Mouse (Mus musculus): ENCODE results near the gene Camkmt. TPM values are rescaled to one million over a fixed set of nuclear protein-coding genes. Genes with fewer than 3 reads are reported as not detected.

Gene Camkmt
- polyA plus RNA-seq, 1 experiment from 2014 or later, result 12.1 TPM

DNA sequence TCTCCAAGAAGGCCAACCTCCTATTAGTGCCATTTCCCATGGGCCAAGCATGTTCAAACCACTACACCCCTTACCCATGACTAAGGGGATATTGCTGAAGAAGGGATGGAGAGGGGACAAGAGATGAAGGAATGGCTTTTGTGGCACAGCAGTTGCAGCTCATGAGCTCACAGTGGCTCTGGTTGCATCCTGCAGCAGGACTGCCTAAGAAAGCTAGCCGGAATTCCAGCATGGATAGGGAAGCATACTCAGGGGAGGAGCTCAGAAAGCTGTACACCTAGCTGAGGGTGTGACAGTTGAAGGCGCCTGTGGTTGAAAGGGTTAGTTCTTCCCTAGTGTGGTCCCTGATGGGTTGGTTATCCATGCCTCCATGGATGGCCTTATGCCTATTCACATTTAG lies 78.4 kb downstream of the Camkmt start:
- ATAC-seq (ENCODE audit: insufficient read depth, low FRiP score, low TSS enrichment) (no peak), DNase-seq (ENCODE audit: low spot score) (no peak)
- H3K27ac ChIP-seq (ENCODE audit: low read depth, low read length), result no peak overlapping the region
- no peaks in the 10 kb centered on the region for H3K36me3 ChIP-seq (ENCODE audit: control insufficient read depth, insufficient read depth, low read length)
- H3K4me3 ChIP-seq (ENCODE audit: low read depth, low read length), result no peak overlapping the region
- H3K9ac ChIP-seq (ENCODE audit: low read length), result no peak overlapping the region
- no peaks in the 10 kb centered on the region for H3K27me3 ChIP-seq (ENCODE audit: control insufficient read depth, insufficient read depth, low read length)
- no peaks in the 10 kb centered on the region for H3K9me3 ChIP-seq (ENCODE audit: control insufficient read depth, low read length)
- no peak overlapping the region for H3K4me2 ChIP-seq (ENCODE audit: low read depth)
- 98% methylated on average over 2 of the region's 2 CpGs for WGBS
- no peaks in the 10 kb centered on the region for H3K4me1 ChIP-seq (ENCODE audit: control insufficient read depth, insufficient read depth, low read length)

DNA sequence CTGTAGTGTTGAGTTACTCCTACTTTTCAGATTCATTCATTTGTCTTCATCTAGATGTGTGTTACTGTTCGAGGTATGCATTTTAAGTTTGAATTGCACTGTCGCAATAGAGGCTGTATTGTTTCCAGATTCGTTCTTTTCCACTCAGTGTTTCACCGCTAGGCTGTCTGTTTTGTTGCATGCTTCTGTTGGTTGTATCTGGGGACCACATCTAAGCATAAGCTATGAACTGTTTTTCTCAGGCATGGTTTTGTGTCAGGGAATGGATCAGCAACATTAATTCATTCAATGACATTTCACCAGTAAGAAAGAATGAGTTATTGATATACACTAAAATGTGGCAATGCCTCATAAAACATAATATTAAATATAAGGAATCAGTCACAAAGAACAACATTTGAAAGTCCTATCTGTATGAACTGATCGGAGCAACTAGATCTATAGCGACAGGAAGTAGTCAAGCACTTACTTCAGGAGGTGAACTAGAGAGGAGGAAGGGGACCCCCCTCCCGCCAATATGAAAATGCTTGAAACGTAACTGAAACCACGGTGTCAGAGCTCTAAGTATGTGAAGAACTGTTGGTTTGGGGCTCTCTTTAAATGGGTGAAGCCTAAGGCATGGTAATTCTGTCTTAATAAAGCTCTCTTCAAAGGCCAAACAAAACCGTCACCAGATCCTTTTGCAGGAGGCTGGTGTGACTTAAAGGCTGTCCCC lies 80.3 kb downstream of the Camkmt start:
- DNase-seq (ENCODE audit: low spot score), result no peak
- 79% methylated on average over 10 of the region's 10 CpGs for WGBS
- H3K4me3 ChIP-seq (ENCODE audit: low read depth, low read length), result no peak overlapping the region

DNA sequence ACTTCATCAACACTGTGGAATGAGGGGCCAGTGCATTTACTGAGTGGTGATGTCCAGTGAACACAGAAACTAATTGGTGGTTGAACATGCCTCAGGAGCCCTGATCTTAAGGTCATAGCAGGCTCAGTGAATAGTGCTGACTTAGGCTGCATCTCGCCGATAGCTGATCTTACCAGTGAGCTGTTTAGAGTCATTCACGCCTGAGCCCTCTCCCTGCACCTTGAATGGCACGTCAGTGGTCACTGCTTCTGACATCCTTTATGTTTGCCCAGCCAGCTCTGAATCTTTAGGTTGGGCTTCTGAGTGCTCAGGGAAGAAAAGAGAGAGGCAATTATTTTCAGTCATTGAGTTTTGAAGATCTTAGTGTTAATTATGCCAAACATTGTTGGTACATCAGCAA lies 81.6 kb downstream of the Camkmt start:
- 41% methylated on average over 4 of the region's 4 CpGs for WGBS
- no peak for DNase-seq (ENCODE audit: low spot score)
- Histone ChIP-seq H3K36me3 (ENCODE audit: control insufficient read depth, insufficient read depth, low read length) (no peaks in the 10 kb centered on the region), H3K4me2 (ENCODE audit: low read depth) (no peak overlapping the region), H3K27ac (ENCODE audit: low read depth, low read length) (no peak overlapping the region), H3K4me3 (ENCODE audit: low read depth, low read length) (no peak overlapping the region), H3K4me1 (ENCODE audit: control insufficient read depth, insufficient read depth, low read length) (no peaks in the 10 kb centered on the region), H3K9me3 (ENCODE audit: control insufficient read depth, low read length) (no peaks in the 10 kb centered on the region), H3K27me3 (ENCODE audit: control insufficient read depth, insufficient read depth, low read length) (no peaks in the 10 kb centered on the region), H3K9ac (ENCODE audit: low read length) (no peak overlapping the region)
- no peak for ATAC-seq (ENCODE audit: insufficient read depth, low FRiP score, low TSS enrichment)

More for the DNA sequence above, 80.3 kb downstream of the Camkmt start:
- Histone ChIP-seq H3K36me3 (ENCODE audit: control insufficient read depth, insufficient read depth, low read length) (no peaks in the 10 kb centered on the region), H3K27ac (ENCODE audit: low read depth, low read length) (no peak overlapping the region), H3K27me3 (ENCODE audit: control insufficient read depth, insufficient read depth, low read length) (no peaks in the 10 kb centered on the region), H3K4me2 (ENCODE audit: low read depth) (no peak overlapping the region), H3K9me3 (ENCODE audit: control insufficient read depth, low read length) (no peaks in the 10 kb centered on the region), H3K4me1 (ENCODE audit: control insufficient read depth, insufficient read depth, low read length) (no peaks in the 10 kb centered on the region), H3K9ac (ENCODE audit: low read length) (no peak overlapping the region)
- ATAC-seq (ENCODE audit: insufficient read depth, low FRiP score, low TSS enrichment), result no peak

DNA sequence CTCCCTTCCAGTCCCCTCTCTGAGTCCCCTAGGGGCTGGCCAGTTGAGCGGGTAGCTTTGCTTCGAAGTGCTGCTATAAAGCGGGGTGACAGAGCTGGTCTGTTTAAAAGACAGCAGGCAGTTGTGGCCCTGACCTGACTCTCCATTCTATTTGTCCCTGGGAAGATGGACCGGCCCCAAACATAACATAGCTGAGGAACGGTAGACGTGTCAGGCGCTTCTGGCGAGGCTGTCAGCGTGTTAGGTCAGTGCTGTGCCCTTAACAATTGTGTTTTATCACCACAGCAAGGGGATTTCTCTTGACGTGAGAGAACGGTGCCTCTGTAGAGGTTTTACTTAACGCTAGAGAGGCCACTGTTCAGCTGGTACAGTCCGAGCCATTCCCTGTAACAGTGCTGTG lies 86.9 kb downstream of the Camkmt start:
- WGBS, result 53% methylated on average over 13 of the region's 13 CpGs
- no peak for ATAC-seq (ENCODE audit: insufficient read depth, low FRiP score, low TSS enrichment)

DNA sequence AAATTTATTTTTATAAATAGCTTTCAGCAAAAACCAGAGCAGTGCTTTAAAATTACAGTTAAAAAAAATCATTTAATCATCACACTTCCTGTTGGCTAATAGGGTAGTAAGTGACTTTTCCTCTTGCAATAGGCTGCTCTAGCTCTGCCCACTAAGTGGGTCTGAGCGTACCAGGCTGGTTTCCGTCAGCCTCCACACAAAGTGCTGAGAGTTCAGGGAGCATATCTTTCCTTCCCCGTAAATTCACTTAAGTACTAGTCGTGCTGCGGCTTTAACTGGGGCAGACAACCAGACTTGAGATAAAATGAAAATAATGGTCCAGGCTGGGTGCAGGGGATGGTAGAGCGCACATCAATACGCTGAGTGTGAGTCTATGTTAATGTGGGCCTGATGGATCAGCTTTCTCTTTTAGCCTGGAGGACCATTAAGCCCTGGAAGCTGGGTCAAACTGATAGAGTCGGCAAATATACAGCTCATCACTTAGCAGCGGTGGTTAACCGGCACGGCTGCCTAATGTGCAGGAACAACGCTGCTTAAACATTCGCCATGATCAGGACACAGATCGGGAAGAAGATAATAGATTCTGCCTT lies 90.2 kb downstream of the Camkmt start:
- no peak overlapping the region for H3K4me3 ChIP-seq (ENCODE audit: low read depth, low read length)
- no peaks in the 10 kb centered on the region for H3K36me3 ChIP-seq (ENCODE audit: control insufficient read depth, insufficient read depth, low read length)
- no peaks in the 10 kb centered on the region for H3K27me3 ChIP-seq (ENCODE audit: control insufficient read depth, insufficient read depth, low read length)
- DNase-seq (ENCODE audit: low spot score) (peak; percentile 26), ATAC-seq (ENCODE audit: insufficient read depth, low FRiP score, low TSS enrichment) (no peak; the same call in 1 of the 2 replicates)
- no peak overlapping the region for H3K9ac ChIP-seq (ENCODE audit: low read length)
- no peak overlapping the region for H3K4me2 ChIP-seq (ENCODE audit: low read depth)
- H3K27ac ChIP-seq (ENCODE audit: low read depth, low read length), result no peak overlapping the region
- H3K9me3 ChIP-seq (ENCODE audit: control insufficient read depth, low read length), result no peaks in the 10 kb centered on the region
- no peaks in the 10 kb centered on the region for H3K4me1 ChIP-seq (ENCODE audit: control insufficient read depth, insufficient read depth, low read length)
- WGBS, result 51% methylated on average over 14 of the region's 14 CpGs

More for the DNA sequence above, 86.9 kb downstream of the Camkmt start:
- H3K27ac ChIP-seq (ENCODE audit: low read depth, low read length), result no peak overlapping the region
- no peaks in the 10 kb centered on the region for H3K9me3 ChIP-seq (ENCODE audit: control insufficient read depth, low read length)
- H3K9ac ChIP-seq (ENCODE audit: low read length), result no peak overlapping the region
- H3K27me3 ChIP-seq (ENCODE audit: control insufficient read depth, insufficient read depth, low read length), result no peaks in the 10 kb centered on the region
- H3K4me1 ChIP-seq (ENCODE audit: control insufficient read depth, insufficient read depth, low read length), result no peaks in the 10 kb centered on the region
- H3K4me2 ChIP-seq (ENCODE audit: low read depth), result no peak overlapping the region
- no peak overlapping the region for H3K4me3 ChIP-seq (ENCODE audit: low read depth, low read length)
- DNase-seq (ENCODE audit: low spot score), result no peak
- no peaks in the 10 kb centered on the region for H3K36me3 ChIP-seq (ENCODE audit: control insufficient read depth, insufficient read depth, low read length)

DNA sequence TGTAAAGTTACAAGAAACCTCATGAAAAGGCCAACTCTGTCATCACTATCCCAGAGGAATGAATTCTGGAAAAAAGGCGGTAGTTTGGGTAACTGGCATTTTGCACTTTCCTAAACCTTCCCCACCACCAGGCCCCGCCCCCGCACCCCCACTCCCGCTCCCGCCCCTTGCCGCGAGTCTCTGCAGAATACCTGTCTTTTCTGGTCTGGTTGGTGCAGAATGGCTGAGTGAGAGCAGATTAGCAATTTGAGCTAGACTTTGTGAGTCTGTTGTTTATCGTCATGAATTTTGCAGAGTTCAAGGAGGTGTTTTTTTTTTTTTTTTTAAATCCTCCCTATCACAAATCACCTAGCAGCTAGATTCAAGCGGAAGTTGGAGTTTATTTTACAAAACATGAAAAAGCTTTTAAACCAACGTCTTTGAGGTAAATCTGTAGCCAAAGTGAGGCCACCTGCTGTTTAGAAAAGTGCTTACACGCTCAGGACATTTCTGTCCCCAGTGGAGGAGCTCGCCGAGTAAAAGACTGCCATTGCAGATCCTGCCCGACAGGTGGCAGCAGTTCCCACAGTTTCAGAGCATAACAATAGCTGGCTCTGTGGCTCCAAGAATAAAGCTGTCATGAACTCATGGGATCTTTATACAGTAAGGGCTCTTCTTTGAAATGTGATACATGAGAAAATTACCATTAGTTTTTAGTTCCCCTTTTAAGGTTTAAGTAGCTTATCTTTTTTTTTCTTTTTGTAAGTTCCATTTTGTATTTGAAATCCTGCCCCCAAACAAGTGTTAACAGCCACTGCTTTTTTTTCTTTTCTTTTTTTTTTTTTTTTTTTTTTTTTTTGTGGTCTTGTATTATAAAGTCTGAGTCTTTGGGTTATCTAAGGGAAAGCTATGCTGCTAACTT lies 99.1 kb downstream of the Camkmt start:
- Histone ChIP-seq H3K9ac (ENCODE audit: low read length) (no peak overlapping the region), H3K4me1 (ENCODE audit: control insufficient read depth, insufficient read depth, low read length) (no peaks in the 10 kb centered on the region), H3K36me3 (ENCODE audit: control insufficient read depth, insufficient read depth, low read length) (no peaks in the 10 kb centered on the region), H3K27me3 (ENCODE audit: control insufficient read depth, insufficient read depth, low read length) (no peaks in the 10 kb centered on the region), H3K4me2 (ENCODE audit: low read depth) (no peak overlapping the region), H3K27ac (ENCODE audit: low read depth, low read length) (no peak overlapping the region), H3K4me3 (ENCODE audit: low read depth, low read length) (no peak overlapping the region), H3K9me3 (ENCODE audit: control insufficient read depth, low read length) (no peaks in the 10 kb centered on the region)
- DNase-seq (ENCODE audit: low spot score), result peak; percentile 88
- WGBS, result 5% methylated on average over 14 of the region's 14 CpGs
- ATAC-seq (ENCODE audit: insufficient read depth, low FRiP score, low TSS enrichment), result peak; percentile 65; the same call in 1 of the 2 replicates

DNA sequence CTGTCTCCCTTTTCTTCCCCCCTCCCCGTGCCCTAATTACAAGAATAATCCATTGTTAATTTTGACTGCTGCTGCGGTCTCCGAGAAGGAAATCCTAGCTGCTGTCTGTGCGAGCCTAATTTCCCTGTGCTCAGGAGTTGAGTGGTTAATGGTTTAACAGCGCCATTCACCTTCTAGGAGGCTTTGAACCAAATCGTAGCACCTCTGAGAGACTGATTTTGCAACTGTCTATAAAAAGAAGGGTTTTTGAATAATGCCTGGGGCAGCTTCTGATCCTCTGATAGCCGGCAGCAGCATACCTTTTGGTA lies 99.7 kb downstream of the Camkmt start:
- Histone ChIP-seq H3K9me3 (ENCODE audit: control insufficient read depth, low read length) (no peaks in the 10 kb centered on the region), H3K27me3 (ENCODE audit: control insufficient read depth, insufficient read depth, low read length) (no peaks in the 10 kb centered on the region), H3K36me3 (ENCODE audit: control insufficient read depth, insufficient read depth, low read length) (no peaks in the 10 kb centered on the region), H3K4me3 (ENCODE audit: low read depth, low read length) (no peak overlapping the region), H3K4me2 (ENCODE audit: low read depth) (no peak overlapping the region), H3K9ac (ENCODE audit: low read length) (no peak overlapping the region), H3K27ac (ENCODE audit: low read depth, low read length) (no peak overlapping the region), H3K4me1 (ENCODE audit: control insufficient read depth, insufficient read depth, low read length) (no peaks in the 10 kb centered on the region)
- DNase-seq (ENCODE audit: low spot score) (no peak), ATAC-seq (ENCODE audit: insufficient read depth, low FRiP score, low TSS enrichment) (no peak)
- WGBS, result 7% methylated on average over 7 of the region's 7 CpGs

DNA sequence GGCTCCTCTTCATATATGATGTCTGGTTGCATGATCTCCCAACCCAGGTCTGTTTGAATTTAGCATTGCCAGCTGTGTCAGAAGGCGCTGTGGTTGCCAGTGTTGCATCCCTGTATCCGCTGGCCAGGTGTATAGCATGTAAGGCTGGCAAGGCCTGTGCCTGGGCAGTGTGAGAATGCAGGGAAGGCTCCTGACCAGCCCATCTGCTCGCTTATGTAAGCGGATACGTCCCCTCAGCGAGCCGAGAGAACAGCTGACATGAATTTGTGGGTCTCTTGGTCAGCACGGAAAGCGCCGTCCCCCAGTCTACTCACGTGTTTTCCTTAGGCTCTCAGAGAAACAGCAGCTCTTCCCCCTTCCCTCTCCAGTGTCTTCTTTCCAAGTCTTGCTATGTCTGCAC lies 102.9 kb downstream of the Camkmt start:
- WGBS, result 83% methylated on average over 11 of the region's 11 CpGs
- Histone ChIP-seq H3K9me3 (ENCODE audit: control insufficient read depth, low read length) (no peaks in the 10 kb centered on the region), H3K4me2 (ENCODE audit: low read depth) (no peak overlapping the region), H3K36me3 (ENCODE audit: control insufficient read depth, insufficient read depth, low read length) (no peaks in the 10 kb centered on the region), H3K9ac (ENCODE audit: low read length) (no peak overlapping the region), H3K4me1 (ENCODE audit: control insufficient read depth, insufficient read depth, low read length) (no peaks in the 10 kb centered on the region), H3K4me3 (ENCODE audit: low read depth, low read length) (no peak overlapping the region), H3K27ac (ENCODE audit: low read depth, low read length) (no peak overlapping the region), H3K27me3 (ENCODE audit: control insufficient read depth, insufficient read depth, low read length) (no peaks in the 10 kb centered on the region)
- no peak for DNase-seq (ENCODE audit: low spot score)
- no peak for ATAC-seq (ENCODE audit: insufficient read depth, low FRiP score, low TSS enrichment)
